Mouse (Mus musculus) myocyte (in vitro differentiated cells): ENCODE data around the gene Clec3b. TPM values are rescaled to one million over a fixed set of nuclear protein-coding genes. Genes with fewer than 3 reads are reported as not detected.

Experiments used
- H3K27me3 ChIP-seq: one replicate; pipeline ENCODE4 v1.6.1; 2011; ENCODE audit not compliant: control insufficient read depth, insufficient read depth, insufficient read length
- H3K36me3 ChIP-seq: one replicate; pipeline ENCODE4 v1.6.1; 2011; ENCODE audit not compliant: control insufficient read depth, insufficient read depth
- H3K4me2 ChIP-seq: one replicate; pipeline ENCODE4 v1.6.1; 2011; ENCODE audit warnings: low read depth, control low read depth
- H3K4me3 ChIP-seq: one replicate; pipeline ENCODE4 v1.5.1; 2011; ENCODE audit warnings: mild to moderate bottlenecking, control low read depth, moderate library complexity
- H3K79me2 ChIP-seq: one replicate; pipeline ENCODE4 v1.6.1; 2011; ENCODE audit not compliant: control insufficient read depth, insufficient read depth
- H3ac ChIP-seq: one replicate; pipeline ENCODE4 v1.6.1; 2011; ENCODE audit not compliant: control insufficient read depth, insufficient read length
- CEBPB ChIP-seq: IDR thresholded peaks from 2 replicates; pipeline ENCODE4 v1.6.1; 2011; ENCODE audit warnings: mild to moderate bottlenecking, moderate library complexity; ENCODE audit not compliant: poor library complexity, insufficient read depth, severe bottlenecking
- E2F4 ChIP-seq: IDR thresholded peaks from one replicate; pipeline ENCODE4 v1.6.1; 2011; ENCODE audit warnings: mild to moderate bottlenecking, control low read depth, moderate library complexity; ENCODE audit not compliant: insufficient read depth
- MAX ChIP-seq: IDR thresholded peaks from one replicate; pipeline ENCODE4 v1.6.1; 2011; ENCODE audit warnings: low read depth, mild to moderate bottlenecking, control low read depth
- MYOD1 ChIP-seq, 3 experiments: IDR thresholded peaks; one replicate each; pipeline ENCODE4 v1.6.1; 2011; ENCODE audit warnings: control low read depth in 2 of 3, low read depth in 2 of 3, mild to moderate bottlenecking in 2 of 3, moderate library complexity in 1 of 3; ENCODE audit not compliant: insufficient read length in 2 of 3, control insufficient read depth in 1 of 3
- MYOG ChIP-seq, 3 experiments: IDR thresholded peaks; one replicate each; pipeline ENCODE4 v1.6.1; 2011; ENCODE audit warnings: control low read depth in 2 of 3, low read depth in 2 of 3, mild to moderate bottlenecking in 2 of 3; ENCODE audit not compliant: insufficient read length in 2 of 3, control insufficient read depth in 1 of 3, insufficient read depth in 1 of 3
- POLR2A ChIP-seq: IDR thresholded peaks from one replicate; pipeline ENCODE4 v1.6.1; 2011; ENCODE audit warnings: low read depth, mild to moderate bottlenecking, control low read depth, moderate library complexity; ENCODE audit not compliant: insufficient read length
- POLR2AphosphoS2 ChIP-seq: IDR thresholded peaks from one replicate; pipeline ENCODE4 v1.6.1; 2011; ENCODE audit warnings: low read depth, control low read depth; ENCODE audit not compliant: insufficient read length
- REST ChIP-seq: IDR thresholded peaks from one replicate; pipeline ENCODE4 v1.6.1; 2011; ENCODE audit warnings: mild to moderate bottlenecking, control low read depth, moderate library complexity; ENCODE audit not compliant: insufficient read depth, insufficient read length
- SRF ChIP-seq: IDR thresholded peaks from one replicate; pipeline ENCODE4 v1.6.1; 2011; ENCODE audit warnings: low read depth; ENCODE audit not compliant: control insufficient read depth, insufficient read length
- TCF12 ChIP-seq: IDR thresholded peaks from one replicate; pipeline ENCODE4 v1.6.1; 2011; ENCODE audit warnings: mild to moderate bottlenecking, control low read depth; ENCODE audit not compliant: poor library complexity, insufficient read depth, severe bottlenecking
- TCF3 ChIP-seq: IDR thresholded peaks from one replicate; pipeline ENCODE4 v1.6.1; 2011; ENCODE audit warnings: low read depth, control low read depth; ENCODE audit not compliant: insufficient read length
- USF1 ChIP-seq: IDR thresholded peaks from one replicate; pipeline ENCODE4 v1.6.1; 2011; ENCODE audit warnings: low read depth, mild to moderate bottlenecking, control low read depth, moderate library complexity
- polyA plus RNA-seq: library from polyadenylated mRNA; unstranded; fragments of >200 nt; fragmentation: generic; extraction: Trizol; gene quantifications from one replicate; pipeline ENCODE4 v1.2.1, GENCODE M21; 2012; ENCODE audit warnings: missing spikeins

The Clec3b gene
- polyA plus RNA-seq, 1 experiment: 0.10 TPM

GRCm38 (mm10) chr9:123159330-123159729 lies 8.6 kb downstream of the Clec3b start:
- Histone ChIP-seq H3K4me2 (no peak overlapping the region), H3K27me3 (no peaks in the 10 kb centered on the region), H3K4me3 (no peak overlapping the region), H3ac (no peak overlapping the region), H3K36me3 (no peaks in the 10 kb centered on the region), H3K79me2 (no peaks in the 10 kb centered on the region)
- no peak for TF ChIP-seq POLR2AphosphoS2
- no peak for TF ChIP-seq USF1
- no peak for TF ChIP-seq POLR2A
- no peak for TF ChIP-seq CEBPB

- no peaks in the 10 kb centered on the region for H3K27me3 ChIP-seq
- no peak for TF ChIP-seq USF1
- no peak for TF ChIP-seq TCF3
- no peak for TF ChIP-seq POLR2AphosphoS2
- TF ChIP-seq SRF: no peak
These were observed 11.0 kb downstream of the Clec3b start for GRCm38 (mm10) chr9:123161792-123162191.

GRCm38 (mm10) chr9:123162985-123163694 lies 12.4 kb downstream of the Clec3b start:
- no peak for TF ChIP-seq MYOG (IDR thresholded peaks at IDR 0.05; ENCODE audit: control insufficient read depth in 1 of 3, insufficient read depth in 1 of 3, insufficient read length in 2 of 3, low read depth in 2 of 3)
- no peak for TF ChIP-seq E2F4
- TF ChIP-seq MYOD1 (IDR thresholded peaks at IDR 0.05; ENCODE audit: control insufficient read depth in 1 of 3, insufficient read length in 2 of 3, low read depth in 2 of 3): no peak
- TF ChIP-seq TCF3: no peak
- no peaks in the 10 kb centered on the region for H3K79me2 ChIP-seq
- no peak overlapping the region for H3K4me3 ChIP-seq
- H3K27me3 ChIP-seq: no peaks in the 10 kb centered on the region
- no peak overlapping the region for H3K4me2 ChIP-seq
- no peak overlapping the region for H3ac ChIP-seq
- no peaks in the 10 kb centered on the region for H3K36me3 ChIP-seq

More at GRCm38 (mm10) chr9:123161792-123162191, 11.0 kb downstream of the Clec3b start:
- Histone ChIP-seq H3K36me3 (no peaks in the 10 kb centered on the region), H3K4me2 (no peak overlapping the region), H3K79me2 (no peaks in the 10 kb centered on the region), H3ac (no peak overlapping the region), H3K4me3 (no peak overlapping the region)

GRCm38 (mm10) chr9:123165781-123166443 lies 15.2 kb downstream of the Clec3b start:
- Histone ChIP-seq H3ac (no peak overlapping the region), H3K4me3 (no peak overlapping the region), H3K79me2 (no peaks in the 10 kb centered on the region), H3K4me2 (no peak overlapping the region), H3K27me3 (no peaks in the 10 kb centered on the region), H3K36me3 (no peaks in the 10 kb centered on the region)
- TF ChIP-seq TCF12: no peak
- no peak for TF ChIP-seq MYOG (IDR thresholded peaks at IDR 0.05; ENCODE audit: control insufficient read depth in 1 of 3, insufficient read depth in 1 of 3, insufficient read length in 2 of 3, low read depth in 2 of 3)
- TF ChIP-seq SRF: no peak
- TF ChIP-seq USF1: no peak
- TF ChIP-seq E2F4: no peak
- no peak for TF ChIP-seq REST

- TF ChIP-seq POLR2AphosphoS2: no peak
- TF ChIP-seq USF1: no peak
- no peak for TF ChIP-seq SRF
- Histone ChIP-seq H3K36me3 (no peaks in the 10 kb centered on the region), H3K4me2 (no peak overlapping the region), H3K27me3 (no peaks in the 10 kb centered on the region), H3K4me3 (no peak overlapping the region), H3ac (no peak overlapping the region), H3K79me2 (no peaks in the 10 kb centered on the region)
These were observed 23.0 kb downstream of the Clec3b start for GRCm38 (mm10) chr9:123173760-123174159.

- Histone ChIP-seq H3ac (no peak overlapping the region), H3K36me3 (no peaks in the 10 kb centered on the region), H3K4me3 (no peak overlapping the region), H3K4me2 (no peak overlapping the region), H3K79me2 (no peaks in the 10 kb centered on the region), H3K27me3 (no peaks in the 10 kb centered on the region)
- TF ChIP-seq POLR2AphosphoS2 (no peak), MAX (no peak), SRF (no peak), TCF3 (no peak), POLR2A (no peak), USF1 (no peak), TCF12 (no peak), MYOD1 (IDR thresholded peaks at IDR 0.05; ENCODE audit: control insufficient read depth in 1 of 3, insufficient read length in 2 of 3, low read depth in 2 of 3) (no peak), CEBPB (no peak), E2F4 (no peak), REST (no peak), MYOG (IDR thresholded peaks at IDR 0.05; ENCODE audit: control insufficient read depth in 1 of 3, insufficient read depth in 1 of 3, insufficient read length in 2 of 3, low read depth in 2 of 3) (no peak)
These were observed 23.6 kb downstream of the Clec3b start for GRCm38 (mm10) chr9:123174356-123174755.
